Mouse (Mus musculus) layer of hippocampus, postnatal 10 days (tissue): ENCODE measurements around the gene Drd2. TPM values are rescaled to one million over a fixed set of nuclear protein-coding genes. Genes with fewer than 3 reads are reported as not detected.

Experiments
- DNase-seq, 2 experiments: peaks; one replicate each; pipeline ENCODE4 v3.0.0; 2021; ENCODE audit warnings: low spot score in 2 of 2
- total RNA-seq, 2 experiments: library from RNA; stranded (reverse); gene quantifications; 2 replicates each; pipeline ENCODE4 v1.2.3; 2021

Gene Drd2
- total RNA-seq, 2 experiments from 2014 or later: 3.6 to 4.3 TPM

DNA sequence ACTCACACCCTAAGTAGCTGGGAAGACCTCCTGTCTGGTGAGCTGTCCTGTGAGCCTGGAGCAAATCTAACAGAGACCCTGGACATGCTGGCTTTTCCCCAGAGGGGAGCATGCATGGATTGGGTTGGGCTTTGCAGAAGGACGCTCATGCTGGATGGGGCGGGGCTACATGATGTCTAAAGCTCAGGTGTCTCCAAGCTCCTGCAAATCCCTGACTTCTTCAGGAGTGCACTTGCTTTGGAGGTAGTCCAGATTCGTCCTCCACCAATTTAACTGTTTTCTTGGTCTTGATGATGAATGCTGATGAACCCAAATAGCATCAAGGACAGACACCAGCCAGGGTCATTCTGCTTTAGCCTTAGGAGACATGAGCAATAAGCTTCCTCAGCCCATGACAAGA, 110.1 kb downstream of the Drd2 start:
- no peak for DNase-seq

DNA sequence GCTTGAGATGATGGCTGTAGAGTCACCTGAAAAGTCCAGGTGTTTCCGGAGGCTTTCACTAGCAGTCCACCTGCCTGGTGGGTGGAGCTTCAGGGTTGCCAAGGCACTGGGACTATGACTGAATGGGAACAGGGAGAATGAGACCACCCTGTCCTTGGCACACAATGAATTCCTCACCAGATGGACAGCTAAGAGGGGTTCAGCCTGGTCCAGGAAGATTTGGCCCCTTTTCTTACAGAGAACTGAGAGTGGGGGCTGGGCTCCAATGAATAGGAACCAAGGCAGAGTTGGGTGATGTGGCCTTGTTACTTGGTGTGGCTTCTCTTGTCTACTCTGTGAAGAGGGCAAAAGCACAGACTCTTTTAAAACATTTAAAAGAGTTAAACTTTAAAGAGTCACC, 112.0 kb downstream of the Drd2 start:
- DNase-seq: no peak

GRCm38 (mm10) chr9:49456136-49456535, 115.7 kb downstream of the Drd2 start:
- DNase-seq: no peak

Other genes starting within 250 kb of the Drd2 start
- not detected for gene Gm4894, start 90.1 kb upstream of the Drd2 start, total RNA-seq
- not detected for gene Ankk1, start 86.4 kb downstream of the Drd2 start, total RNA-seq
- gene Ttc12, start 145.6 kb downstream of the Drd2 start, total RNA-seq: 1 to 10 TPM; 2.3 to 2.4 TPM